Comparison of ENCODE assay signal across 11 mouse cellular contexts in genomic region chr13:37560387-37560786, GRCm38 (mm10).
DNase-seq lines count a peak whose midpoint lies in the region; ATAC-seq and TF ChIP-seq lines count a peak whose summit lies in the region.
"Had no signal": no experiment of that assay in that cellular context is flagged by ENCODE, and none has a peak within 500 bp of the region (broad histone marks: within the 10 kb centered on the region; RNA-seq: fewer than 3 reads in every experiment).

No protein-coding gene starts in this region.

- H3K9ac ChIP-seq in kidney, postnatal 0 days (ENCODE audit: low read depth, low read length): no peak overlapping the region
- H3K9ac ChIP-seq in limb, embryonic 11.5 days (ENCODE audit: low read length): no peak overlapping the region
- H3K9ac ChIP-seq: embryonic facial prominence, embryonic 13.5 days; lung, embryonic 15.5 days had no signal

- no peak for TF ChIP-seq CTCF in kidney, postnatal 0 days (IDR thresholded peaks at IDR 0.05; ENCODE audit: low read depth)
- no peak for TF ChIP-seq CTCF in brain, embryonic 14.5 days (IDR thresholded peaks at IDR 0.05; ENCODE audit: borderline replicate concordance, extremely low read depth, insufficient read depth, insufficient read length)

- no peaks in the 10 kb centered on the region for H3K9me3 ChIP-seq in kidney, postnatal 0 days (replicated peaks; ENCODE audit: low read length)
- H3K9me3 ChIP-seq in limb, embryonic 11.5 days (ENCODE audit: control insufficient read depth, low read length): no peaks in the 10 kb centered on the region
- H3K9me3 ChIP-seq: embryonic facial prominence, embryonic 13.5 days; lung, embryonic 15.5 days had no signal

- peaks cover 4% of the 10 kb centered on the region; the same call in 1 of the 2 replicates for H3K4me1 ChIP-seq in kidney, postnatal 0 days (replicated peaks; ENCODE audit: insufficient read depth, low read length)
- H3K4me1 ChIP-seq in limb, embryonic 11.5 days (ENCODE audit: control insufficient read depth, insufficient read depth, low read length): peaks cover 33% of the 10 kb centered on the region

- 30% methylated on average over 9 of the region's 9 CpGs for WGBS in kidney, postnatal 0 days
- WGBS in limb, embryonic 11.5 days: 19% methylated on average over 9 of the region's 9 CpGs

- no peaks in the 10 kb centered on the region for H3K36me3 ChIP-seq in kidney, postnatal 0 days (ENCODE audit: insufficient read depth, low read length)
- H3K36me3 ChIP-seq in limb, embryonic 11.5 days (ENCODE audit: control insufficient read depth, insufficient read depth, low read length): no peaks in the 10 kb centered on the region
- H3K36me3 ChIP-seq: embryonic facial prominence, embryonic 13.5 days; lung, embryonic 15.5 days had no signal

- no peak for TF ChIP-seq POLR2A in brain, embryonic 14.5 days (IDR thresholded peaks at IDR 0.05; ENCODE audit: borderline replicate concordance, extremely low read depth, insufficient read depth, insufficient read length, poor library complexity, severe bottlenecking)

- H3K27me3 ChIP-seq in kidney, postnatal 0 days (ENCODE audit: insufficient read depth, low read length): no peaks in the 10 kb centered on the region
- H3K27me3 ChIP-seq in limb, embryonic 11.5 days (ENCODE audit: control insufficient read depth, insufficient read depth, low read length): no peaks in the 10 kb centered on the region
- H3K27me3 ChIP-seq: embryonic facial prominence, embryonic 13.5 days; lung, embryonic 15.5 days; Patski had no signal

- DNase-seq in kidney, postnatal 0 days (ENCODE audit: low spot score): peak; percentile 25
- no peak for DNase-seq in kidney, adult 18-20 months
- peak; percentile 78 for DNase-seq in adrenal gland, adult 8-10 months
- peak; percentile 45 for DNase-seq in brain, embryonic 14.5 days (ENCODE audit: low read depth)
- peak; percentile 36 for DNase-seq in limb, embryonic 11.5 days (ENCODE audit: low spot score)
- no peak for DNase-seq in cerebellum, postnatal 25 days
- no peak for DNase-seq in right cerebral cortex, postnatal 36 days (ENCODE audit: low spot score in 2 of 2)
- DNase-seq: spleen, adult 18-20 months had no signal

- no peak overlapping the region for H3K4me3 ChIP-seq in kidney, postnatal 0 days (replicated peaks; ENCODE audit: low read depth, low read length)
- H3K4me3 ChIP-seq in limb, embryonic 11.5 days (ENCODE audit: low read depth, low read length): no peak overlapping the region
- H3K4me3 ChIP-seq: embryonic facial prominence, embryonic 13.5 days; lung, embryonic 15.5 days had no signal

- no peak overlapping the region for H3K27ac ChIP-seq in kidney, postnatal 0 days
- H3K27ac ChIP-seq in limb, embryonic 11.5 days (replicated peaks; ENCODE audit: low read depth, low read length): peak overlapping the region; percentile 33; the same call in 1 of the 2 replicates
- H3K27ac ChIP-seq: lung, embryonic 15.5 days had no signal

- ATAC-seq in kidney, postnatal 0 days (replicated peaks; ENCODE audit: low FRiP score, low read depth): 0 out of 2 replicates have a peak, but pooled peaks have one; percentile 12
- ATAC-seq in limb, embryonic 11.5 days (ENCODE audit: insufficient number of reproducible peaks, low FRiP score, low TSS enrichment, low read depth): no peak
- ATAC-seq: Patski had no signal

- no peak overlapping the region for H3K4me2 ChIP-seq in kidney, postnatal 0 days (ENCODE audit: low read length)
- H3K4me2 ChIP-seq in limb, embryonic 11.5 days (ENCODE audit: low read depth, severe bottlenecking): no peak overlapping the region
- H3K4me2 ChIP-seq: embryonic facial prominence, embryonic 13.5 days; lung, embryonic 15.5 days had no signal

Comparison
In these comparisons a context has a peak if more than half of its experiments do, and no peak if none do; other contexts are left out.
1. DNase-seq: peak in kidney, postnatal 0 days (single experiment), adrenal gland, adult 8-10 months (single experiment), brain, embryonic 14.5 days (single experiment) and limb, embryonic 11.5 days (single experiment); none in kidney, adult 18-20 months (single experiment), cerebellum, postnatal 25 days (0 of 2) and right cerebral cortex, postnatal 36 days (0 of 2).